Mouse (Mus musculus) heart, embryonic 15.5 days (tissue): ENCODE results near the gene Hdgf. TPM values are rescaled to one million over a fixed set of nuclear protein-coding genes. Genes with fewer than 3 reads are reported as not detected.

ENCODE experiments used
- ATAC-seq: fragments of 200-750 bp; cut with Nextera tagmentation; replicated peaks from 2 replicates; pipeline ENCODE4 v1.8.0; 2017; ENCODE audit warnings: low read depth, moderate TSS enrichment; ENCODE audit not compliant: insufficient number of reproducible peaks, insufficient read depth, low FRiP score
- H3K27ac ChIP-seq: fragments of 300-500 bp; sonication (generic); 2 replicates; pipeline ENCODE4 v1.5.1; 2015; ENCODE audit warnings: mild to moderate bottlenecking, inconsistent platforms
- H3K27me3 ChIP-seq: fragments of 300-500 bp; sonication (generic); 2 replicates; pipeline ENCODE4 v1.6.1; 2015; ENCODE audit warnings: inconsistent platforms
- H3K36me3 ChIP-seq: fragments of 300-500 bp; sonication (generic); 2 replicates; pipeline ENCODE4 v1.6.1; 2015; ENCODE audit warnings: mild to moderate bottlenecking, inconsistent platforms
- H3K4me1 ChIP-seq: fragments of 300-500 bp; sonication (generic); replicated peaks from 2 replicates; pipeline ENCODE4 v1.6.1; 2015; ENCODE audit warnings: inconsistent platforms
- H3K4me2 ChIP-seq: fragments of 300-500 bp; sonication (generic); 2 replicates; pipeline ENCODE4 v1.6.1; 2015; ENCODE audit warnings: inconsistent platforms, mild to moderate bottlenecking, moderate library complexity
- H3K4me3 ChIP-seq: fragments of 300-500 bp; sonication (generic); 2 replicates; pipeline ENCODE4 v1.5.1; 2015; ENCODE audit warnings: mild to moderate bottlenecking, inconsistent platforms
- H3K9ac ChIP-seq: fragments of 300-500 bp; sonication (generic); 2 replicates; pipeline ENCODE4 v1.6.1; 2015; ENCODE audit warnings: mild to moderate bottlenecking, inconsistent platforms
- H3K9me3 ChIP-seq: fragments of 300-500 bp; sonication (generic); replicated peaks from 2 replicates; pipeline ENCODE4 v1.6.1; 2016; ENCODE audit warnings: inconsistent platforms
- WGBS: fragments of 180-500 bp; shearing (Covaris S2); methylation state at CpG from one replicate; pipeline ENCODE4 v1.1.7; 2015; ENCODE audit warnings: mixed read lengths; 5-methylcytosine and 5-hydroxymethylcytosine counted together
- polyA plus RNA-seq: library from polyadenylated mRNA; unstranded; fragments of >200 nt; fragmentation: Nextera tagmentation; extraction: Ambion mirVana; gene quantifications from 2 replicates; pipeline ENCODE4 v1.2.1, GENCODE M21; 2015

Hdgf gene
- polyA plus RNA-seq, 1 experiment from 2014 or later = 134 TPM

DNA sequence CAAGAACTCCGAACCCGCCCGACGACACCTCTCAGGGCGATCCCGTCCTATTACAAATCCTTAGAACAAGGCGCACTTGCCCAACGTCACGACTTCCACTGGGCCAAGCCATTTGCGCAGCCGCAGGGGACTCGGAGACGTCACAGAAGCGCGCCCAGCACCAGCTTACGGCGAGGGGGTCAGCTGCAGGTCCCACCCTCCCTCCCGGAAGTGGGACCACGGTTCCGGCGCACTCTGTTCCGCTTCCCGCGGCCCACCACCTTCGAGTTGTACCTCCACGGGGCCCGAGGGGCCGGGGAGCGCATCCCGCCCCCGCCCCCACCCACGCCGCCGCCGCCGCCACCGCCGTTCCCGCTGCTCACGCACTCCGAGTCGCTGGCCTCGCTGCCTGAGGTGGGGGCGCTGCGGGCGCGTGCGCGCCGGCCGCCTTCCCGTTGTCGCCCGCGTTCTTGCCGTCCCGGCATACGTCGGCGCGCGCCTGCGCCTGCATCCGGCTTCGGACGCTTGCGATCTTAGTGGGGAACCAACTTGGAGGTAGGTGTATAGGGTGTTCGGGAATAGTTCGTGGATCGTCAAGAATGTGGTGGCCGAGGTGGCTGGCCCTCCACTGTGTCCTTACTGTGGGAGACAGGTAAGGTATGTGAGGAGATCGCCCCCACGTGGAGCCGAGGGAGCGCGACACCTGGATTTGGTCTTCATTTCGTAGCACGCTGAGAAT, 24.1 kb downstream of the Hdgf start, which contains the start of the genes Isg20l2 and Rrnad1:
Gene Isg20l2 (plus strand): TSS at position 237 of the 718 bp plus-strand sequence.
Gene Rrnad1 (minus strand): TSS at position 640 of the 718 bp plus-strand sequence.
- H3K4me1 ChIP-seq = peaks cover 28% of the 10 kb centered on the region

DNA sequence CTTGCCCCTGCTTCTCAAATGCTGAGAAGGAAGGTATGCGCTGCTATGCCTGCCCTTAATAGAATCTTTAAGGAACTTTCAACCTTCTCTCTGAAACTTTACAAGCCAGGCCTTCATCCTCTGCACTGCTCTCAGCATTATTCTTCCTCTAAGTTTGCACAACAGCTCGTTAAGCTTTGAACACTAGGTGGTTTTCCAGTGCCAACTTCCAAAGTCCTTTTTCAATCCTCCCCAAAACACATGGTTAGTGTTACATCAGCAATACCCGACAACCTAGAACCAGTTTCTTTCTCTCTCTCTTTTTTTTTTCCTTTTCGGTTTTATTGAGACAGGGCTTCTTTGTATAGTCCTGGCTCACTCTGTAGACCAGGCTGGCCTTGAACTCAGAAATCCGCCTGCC, 27.9 kb downstream of the Hdgf start:
- Histone ChIP-seq H3K4me3 (no peak overlapping the region), H3K36me3 (peaks cover 54% of the 10 kb centered on the region), H3K9ac (no peak overlapping the region), H3K27ac (no peak overlapping the region), H3K27me3 (no peaks in the 10 kb centered on the region), H3K4me2 (no peak overlapping the region), H3K9me3 (no peaks in the 10 kb centered on the region), H3K4me1 (peaks cover 28% of the 10 kb centered on the region)
- ATAC-seq = no peak
- WGBS = 83% methylated on average over 5 of the region's 5 CpGs

More for the DNA sequence above, 24.1 kb downstream of the Hdgf start, which contains the start of the genes Isg20l2 and Rrnad1:
- ATAC-seq = peak; percentile 97
- peak within 1 kb of the TSS; percentile 99 for H3K4me3 ChIP-seq
- H3K9me3 ChIP-seq = no peaks in the 10 kb centered on the region
- H3K4me2 ChIP-seq = peak within 1 kb of the TSS; percentile 80
- no peaks in the 10 kb centered on the region for H3K27me3 ChIP-seq
- peak within 1 kb of the TSS; percentile 91 for H3K27ac ChIP-seq
- H3K36me3 ChIP-seq = peaks cover 53% of the 10 kb centered on the region
- H3K9ac ChIP-seq = peak within 1 kb of the TSS; percentile 99
- WGBS = under 1% methylated on average over 73 of the region's 78 CpGs

DNA sequence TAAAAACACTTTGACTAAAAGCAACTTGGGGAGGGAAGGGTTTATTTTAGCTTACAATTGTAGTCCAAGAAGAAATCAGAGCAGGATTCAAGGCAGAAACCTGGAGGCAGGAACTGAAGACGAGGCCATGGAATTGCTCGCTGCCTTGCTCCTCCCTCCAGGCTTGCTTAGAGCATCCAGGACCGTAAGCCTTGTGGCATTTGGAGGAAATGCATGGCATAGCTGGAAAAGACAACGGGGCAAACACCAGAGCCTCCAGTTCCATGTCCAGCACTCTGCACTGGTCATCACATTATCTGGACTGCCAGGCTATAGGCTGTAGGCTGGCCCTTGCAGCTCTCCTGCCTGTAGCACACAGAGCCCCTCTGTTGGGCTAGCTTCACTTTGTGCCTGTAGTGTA, 28.4 kb downstream of the Hdgf start:
- H3K4me3 ChIP-seq = no peak overlapping the region
- H3K9ac ChIP-seq = no peak overlapping the region
- H3K4me1 ChIP-seq = peaks cover 23% of the 10 kb centered on the region
- ATAC-seq = no peak
- no peaks in the 10 kb centered on the region for H3K9me3 ChIP-seq
- H3K36me3 ChIP-seq = peaks cover 59% of the 10 kb centered on the region
- H3K27me3 ChIP-seq = no peaks in the 10 kb centered on the region
- H3K27ac ChIP-seq = no peak overlapping the region
- no peak overlapping the region for H3K4me2 ChIP-seq
- 64% methylated on average over 4 of the region's 4 CpGs for WGBS

DNA sequence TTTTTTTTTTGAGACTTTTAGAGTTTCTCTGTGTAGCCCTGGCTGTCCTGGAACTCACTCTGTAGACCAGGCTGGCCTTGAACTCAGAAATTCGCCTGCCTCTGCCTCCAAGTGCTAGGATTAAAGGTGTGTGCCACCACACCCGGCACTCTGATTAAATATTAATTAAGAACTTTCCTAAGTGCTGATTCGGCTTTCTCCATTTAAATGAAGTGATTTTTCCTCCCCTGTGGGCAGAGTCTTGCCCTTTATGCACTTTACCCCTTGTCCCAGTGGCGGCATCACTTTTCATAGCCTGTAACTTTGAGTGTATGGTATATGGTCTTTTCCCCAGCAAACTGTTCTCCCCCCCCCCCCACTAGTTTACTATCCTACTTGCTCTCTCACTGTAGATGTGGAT, 29.1 kb downstream of the Hdgf start:
- Histone ChIP-seq H3K4me3 (no peak overlapping the region), H3K9ac (no peak overlapping the region), H3K4me1 (peaks cover 23% of the 10 kb centered on the region), H3K9me3 (no peaks in the 10 kb centered on the region), H3K36me3 (peaks cover 66% of the 10 kb centered on the region), H3K27ac (no peak overlapping the region), H3K27me3 (no peaks in the 10 kb centered on the region), H3K4me2 (no peak overlapping the region)
- 80% methylated on average over 4 of the region's 4 CpGs for WGBS
- ATAC-seq = no peak

DNA sequence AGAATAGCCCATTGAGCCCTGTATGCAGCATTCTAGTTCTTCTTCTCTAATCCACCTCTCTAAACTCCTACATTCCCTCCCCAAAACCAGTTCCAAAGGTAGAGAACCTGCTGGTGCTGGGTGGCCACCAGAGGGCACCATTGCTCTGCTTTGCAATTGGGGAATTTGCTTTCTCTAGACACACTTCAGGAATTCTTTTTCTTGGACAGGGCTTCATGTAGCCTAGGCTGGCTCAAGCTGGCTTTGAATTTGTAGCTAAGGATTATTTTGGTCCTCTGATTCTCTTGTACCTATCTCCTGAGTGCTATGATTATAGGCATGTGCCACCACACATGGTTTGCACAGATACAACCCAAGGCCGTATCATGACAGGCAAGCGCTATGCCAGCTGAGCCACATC, 29.7 kb downstream of the Hdgf start:
- 96% methylated on average over 2 of the region's 2 CpGs for WGBS
- no peak; the same call in 1 of the 2 replicates for ATAC-seq
- Histone ChIP-seq H3K4me1 (peaks cover 21% of the 10 kb centered on the region), H3K27ac (no peak overlapping the region), H3K4me2 (no peak overlapping the region), H3K4me3 (no peak overlapping the region), H3K36me3 (peaks cover 70% of the 10 kb centered on the region), H3K9me3 (no peaks in the 10 kb centered on the region), H3K9ac (no peak overlapping the region), H3K27me3 (no peaks in the 10 kb centered on the region)

DNA sequence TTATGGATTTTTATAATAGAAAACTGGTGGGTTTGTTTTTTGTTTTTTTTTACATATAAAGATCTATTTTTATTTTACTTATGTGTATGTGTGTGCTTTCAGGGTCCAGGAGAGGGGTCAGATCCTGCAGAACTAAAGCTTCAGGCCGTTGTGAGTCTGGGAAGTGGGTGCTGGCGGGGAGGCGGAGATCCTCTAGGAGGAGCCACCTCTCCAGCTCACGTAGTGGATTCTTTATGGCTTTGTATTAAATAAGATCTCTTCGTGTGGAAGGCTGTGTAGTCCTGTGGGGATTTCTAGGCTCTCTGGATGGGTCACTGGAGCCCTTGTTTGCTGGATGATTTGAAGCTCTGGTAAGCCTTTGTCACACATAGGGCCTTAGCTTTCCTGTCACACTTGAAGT, 34.5 kb downstream of the Hdgf start:
- Histone ChIP-seq H3K36me3 (peaks cover 57% of the 10 kb centered on the region), H3K27ac (no peak overlapping the region), H3K4me3 (no peak overlapping the region), H3K27me3 (peaks cover 5% of the 10 kb centered on the region; the same call in 1 of the 2 replicates), H3K9ac (no peak overlapping the region), H3K9me3 (no peaks in the 10 kb centered on the region), H3K4me1 (peaks cover 9% of the 10 kb centered on the region; the same call in 1 of the 2 replicates), H3K4me2 (no peak overlapping the region)
- WGBS = 68% methylated on average over 5 of the region's 5 CpGs
- no peak for ATAC-seq

DNA sequence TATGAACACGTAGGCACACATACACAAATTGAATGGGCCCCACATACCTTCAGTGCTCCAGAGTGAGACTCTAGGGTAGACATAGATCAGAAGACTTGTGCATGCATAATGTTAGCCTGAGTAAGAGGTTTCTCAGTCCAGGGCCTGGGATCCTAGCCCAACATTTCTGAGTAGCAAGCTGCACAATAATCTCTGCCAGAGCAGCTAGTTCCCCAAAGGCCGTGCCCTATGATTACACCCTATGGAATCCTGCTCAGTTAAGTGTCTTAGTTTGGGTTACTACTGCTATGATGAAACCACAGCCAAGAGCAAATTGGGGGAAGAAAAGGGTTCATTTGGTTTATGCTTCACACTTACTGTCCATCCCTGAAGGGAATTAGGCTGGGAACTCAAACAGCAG, 36.4 kb downstream of the Hdgf start:
- H3K27me3 ChIP-seq = peaks cover 24% of the 10 kb centered on the region
- no peak overlapping the region for H3K9ac ChIP-seq
- H3K4me1 ChIP-seq = peaks cover 16% of the 10 kb centered on the region
- H3K36me3 ChIP-seq = peaks cover 47% of the 10 kb centered on the region
- H3K4me2 ChIP-seq = no peak overlapping the region
- 90% methylated on average over 2 of the region's 2 CpGs for WGBS
- no peaks in the 10 kb centered on the region for H3K9me3 ChIP-seq
- no peak overlapping the region for H3K27ac ChIP-seq
- no peak overlapping the region for H3K4me3 ChIP-seq
- ATAC-seq = no peak

DNA sequence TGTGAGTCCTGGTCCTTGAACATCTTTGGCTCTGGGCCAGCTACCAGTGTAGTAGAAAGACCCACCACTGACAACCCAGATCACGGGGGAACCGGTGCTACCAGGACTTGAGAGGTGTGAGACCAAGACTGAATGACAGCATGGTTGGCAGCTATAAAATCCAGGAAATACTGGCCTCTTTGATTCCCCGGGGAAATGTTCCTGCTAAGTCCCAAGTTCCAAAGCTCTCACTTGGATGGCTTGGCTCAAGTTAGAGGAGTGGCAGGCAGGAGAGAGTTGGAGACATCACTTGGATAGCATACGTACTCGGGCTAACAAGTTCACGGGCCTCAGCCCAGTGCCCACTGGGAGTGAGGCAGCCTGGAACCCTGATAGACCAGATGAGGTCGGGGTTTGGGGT, 37.5 kb downstream of the Hdgf start:
- no peak overlapping the region for H3K9ac ChIP-seq
- no peak overlapping the region for H3K4me3 ChIP-seq
- no peak overlapping the region for H3K4me2 ChIP-seq
- ATAC-seq = no peak
- no peaks in the 10 kb centered on the region for H3K9me3 ChIP-seq
- peaks cover 36% of the 10 kb centered on the region for H3K36me3 ChIP-seq
- peaks cover 35% of the 10 kb centered on the region for H3K27me3 ChIP-seq
- H3K27ac ChIP-seq = no peak overlapping the region
- H3K4me1 ChIP-seq = peaks cover 27% of the 10 kb centered on the region
- 69% methylated on average over 7 of the region's 7 CpGs for WGBS

DNA sequence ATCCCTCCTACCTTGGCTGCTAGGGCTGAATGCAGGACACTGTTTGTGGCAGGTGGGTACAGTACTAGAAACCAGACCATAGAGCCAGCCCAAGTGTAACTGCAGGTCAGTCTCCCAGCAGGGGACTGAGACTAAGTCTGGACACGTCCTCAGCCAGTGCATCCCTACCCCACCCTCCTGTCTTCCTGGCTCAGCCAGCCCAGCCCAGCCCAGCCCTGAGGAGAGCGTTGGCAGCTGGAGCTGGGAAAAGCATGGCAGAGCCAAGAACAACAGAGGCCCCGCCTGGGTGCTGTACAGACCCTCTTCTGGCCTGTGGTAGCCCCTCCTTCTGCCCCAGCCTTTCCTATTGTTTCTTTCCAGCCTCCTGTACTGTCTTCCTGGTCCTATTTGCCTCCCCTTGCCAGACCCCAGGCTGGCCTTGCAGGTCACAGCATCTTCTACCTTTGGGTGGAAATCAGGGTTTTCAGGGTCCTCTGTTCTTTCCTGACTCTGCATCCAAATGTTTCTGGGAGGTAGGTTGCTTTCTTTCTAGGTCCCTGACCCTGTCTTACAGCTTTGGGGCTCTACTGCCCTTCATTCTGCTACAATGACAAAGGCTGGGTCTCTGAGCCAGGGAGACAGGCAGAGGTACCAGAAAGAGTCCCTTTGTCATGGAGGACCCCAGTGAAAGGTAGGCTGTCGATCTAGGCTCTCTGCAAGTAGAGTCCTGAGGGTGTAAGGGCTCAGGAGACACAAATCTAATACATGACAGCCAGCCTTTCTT, 38.9 kb downstream of the Hdgf start:
- no peak overlapping the region for H3K4me3 ChIP-seq
- H3K27ac ChIP-seq = peak overlapping the region; percentile 17; the same call in 1 of the 2 replicates
- 29% methylated on average over 4 of the region's 4 CpGs for WGBS
- H3K9me3 ChIP-seq = no peaks in the 10 kb centered on the region
- H3K4me1 ChIP-seq = peaks cover 36% of the 10 kb centered on the region
- peaks cover 48% of the 10 kb centered on the region for H3K27me3 ChIP-seq
- peaks cover 22% of the 10 kb centered on the region for H3K36me3 ChIP-seq
- ATAC-seq = peak; percentile 79
- H3K9ac ChIP-seq = no peak overlapping the region
- no peak overlapping the region for H3K4me2 ChIP-seq

DNA sequence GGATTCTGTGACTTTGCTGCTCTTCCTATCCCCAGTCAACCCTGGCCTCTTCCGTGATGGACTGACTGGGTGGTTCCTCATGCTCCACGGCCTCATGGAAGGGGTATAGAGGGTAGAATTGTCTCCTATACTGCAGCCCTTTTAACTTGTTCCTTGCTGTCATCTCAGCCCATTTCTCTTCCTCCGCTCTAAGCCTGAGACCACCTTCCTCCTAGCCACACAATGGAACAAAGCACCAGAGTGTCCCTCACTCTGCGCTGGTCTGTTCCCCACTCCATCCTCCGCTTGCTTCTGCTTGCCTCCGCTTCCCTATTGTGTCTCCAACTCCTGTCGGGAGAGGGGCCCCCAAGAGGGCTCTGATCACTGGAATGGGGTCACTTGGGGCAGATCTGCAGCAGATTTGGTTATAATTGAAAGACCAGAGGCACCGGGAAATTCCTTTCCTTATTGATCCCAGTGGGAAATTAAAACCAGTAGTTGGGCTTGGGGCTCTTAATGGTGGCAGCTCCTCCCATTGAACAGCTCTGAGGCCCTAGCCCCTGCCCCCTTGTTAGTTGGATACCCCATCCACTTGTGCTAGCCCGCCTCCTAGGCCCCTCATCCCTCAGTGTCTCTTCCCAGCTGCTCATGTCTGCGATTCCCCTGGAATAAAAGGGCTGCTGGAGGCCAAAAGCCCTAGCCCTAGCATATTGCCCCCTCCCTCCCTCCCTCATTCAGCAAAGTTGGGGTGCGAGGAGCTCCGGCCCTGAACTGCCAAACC, 39.8 kb downstream of the Hdgf start:
- H3K4me2 ChIP-seq = no peak overlapping the region
- H3K36me3 ChIP-seq = peaks cover 14% of the 10 kb centered on the region
- ATAC-seq = no peak
- no peaks in the 10 kb centered on the region for H3K9me3 ChIP-seq
- WGBS = 42% methylated on average over 12 of the region's 12 CpGs
- H3K4me1 ChIP-seq = peaks cover 36% of the 10 kb centered on the region
- H3K27ac ChIP-seq = no peak overlapping the region
- no peak overlapping the region for H3K4me3 ChIP-seq
- H3K9ac ChIP-seq = no peak overlapping the region
- peaks cover 57% of the 10 kb centered on the region for H3K27me3 ChIP-seq

DNA sequence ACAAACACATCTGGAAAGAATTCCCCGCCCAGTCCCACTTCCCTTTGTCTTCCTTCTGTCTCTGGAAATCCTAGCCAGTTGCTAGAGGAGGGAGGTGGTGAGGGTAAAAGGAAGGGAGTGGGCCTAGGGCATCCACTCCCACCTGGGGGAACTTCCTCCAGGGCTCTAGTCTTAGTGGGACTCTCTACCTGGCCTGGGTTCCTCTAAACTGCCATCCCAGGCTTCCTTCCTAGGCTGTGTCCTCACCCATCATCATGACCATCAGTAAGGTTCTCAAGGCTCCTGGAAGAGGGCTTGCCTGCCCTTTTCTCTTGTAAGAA, 40.4 kb downstream of the Hdgf start:
- H3K4me1 ChIP-seq = peaks cover 36% of the 10 kb centered on the region
- H3K9me3 ChIP-seq = no peaks in the 10 kb centered on the region
- H3K27ac ChIP-seq = no peak overlapping the region
- H3K9ac ChIP-seq = no peak overlapping the region
- no peak overlapping the region for H3K4me3 ChIP-seq
- H3K27me3 ChIP-seq = peaks cover 62% of the 10 kb centered on the region
- ATAC-seq = no peak
- 20% methylated on average over 1 of the region's 1 CpGs for WGBS
- H3K36me3 ChIP-seq = peaks cover 8% of the 10 kb centered on the region
- H3K4me2 ChIP-seq = no peak overlapping the region
